Mouse (Mus musculus): ENCODE results near the gene Cdkl3.

GRCm38 (mm10) chr11:52054728-52055127 is 50.7 kb downstream of the Cdkl3 start:
- no peak for TF ChIP-seq TCF3 (IDR thresholded peaks at IDR 0.05; ENCODE audit: insufficient read length, low read depth)
- no peak for TF ChIP-seq MAX (IDR thresholded peaks at IDR 0.05; ENCODE audit: low read depth)
- no peak for TF ChIP-seq CEBPB (IDR thresholded peaks at IDR 0.05; ENCODE audit: insufficient read depth, poor library complexity, severe bottlenecking)
- no peak for TF ChIP-seq POLR2A (IDR thresholded peaks at IDR 0.05; ENCODE audit: insufficient read length, low read depth)
- TF ChIP-seq TCF12 (IDR thresholded peaks at IDR 0.05; ENCODE audit: insufficient read depth, poor library complexity, severe bottlenecking) = no peak
- no peak for TF ChIP-seq MYOD1 (IDR thresholded peaks at IDR 0.05; ENCODE audit: control insufficient read depth in 1 of 3, insufficient read length in 2 of 3, low read depth in 2 of 3)
